Mouse (Mus musculus) CD4-positive naive resting alpha-beta T cell, adult 57 days (primary cell): Measurements from ENCODE around the gene Epop. TPM values are rescaled to one million over a fixed set of nuclear protein-coding genes. Genes with fewer than 3 reads are reported as not detected.

Source experiments
- total RNA-seq: library from RNA; stranded (reverse); gene quantifications from one replicate; pipeline ENCODE4 v1.2.4, GENCODE M21; 2023

The Epop gene
- 8.4 TPM for total RNA-seq

DNA sequence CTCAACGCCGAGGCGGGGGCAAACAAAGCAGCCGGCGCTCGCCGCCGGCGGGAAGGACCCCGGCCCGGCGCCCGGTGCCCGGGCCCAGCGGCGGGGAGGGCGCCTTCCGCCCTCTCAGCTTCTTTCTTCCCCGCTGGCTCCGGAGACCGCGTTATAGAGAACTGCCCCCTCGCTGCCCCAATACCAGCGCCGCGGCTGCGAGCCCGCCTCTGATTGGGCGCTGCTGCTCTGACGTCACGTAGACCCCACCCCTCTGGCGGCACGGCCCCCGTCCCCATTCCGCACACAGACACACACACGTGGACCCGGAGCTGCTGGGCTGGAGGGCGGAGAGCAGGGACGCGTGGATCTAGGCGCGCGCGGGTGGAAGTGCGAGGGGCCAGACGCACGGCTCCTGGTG lies at the start of gene Epop:
Gene Epop, minus strand, starts transcription at position 127 of the 400 bp plus-strand sequence.

DNA sequence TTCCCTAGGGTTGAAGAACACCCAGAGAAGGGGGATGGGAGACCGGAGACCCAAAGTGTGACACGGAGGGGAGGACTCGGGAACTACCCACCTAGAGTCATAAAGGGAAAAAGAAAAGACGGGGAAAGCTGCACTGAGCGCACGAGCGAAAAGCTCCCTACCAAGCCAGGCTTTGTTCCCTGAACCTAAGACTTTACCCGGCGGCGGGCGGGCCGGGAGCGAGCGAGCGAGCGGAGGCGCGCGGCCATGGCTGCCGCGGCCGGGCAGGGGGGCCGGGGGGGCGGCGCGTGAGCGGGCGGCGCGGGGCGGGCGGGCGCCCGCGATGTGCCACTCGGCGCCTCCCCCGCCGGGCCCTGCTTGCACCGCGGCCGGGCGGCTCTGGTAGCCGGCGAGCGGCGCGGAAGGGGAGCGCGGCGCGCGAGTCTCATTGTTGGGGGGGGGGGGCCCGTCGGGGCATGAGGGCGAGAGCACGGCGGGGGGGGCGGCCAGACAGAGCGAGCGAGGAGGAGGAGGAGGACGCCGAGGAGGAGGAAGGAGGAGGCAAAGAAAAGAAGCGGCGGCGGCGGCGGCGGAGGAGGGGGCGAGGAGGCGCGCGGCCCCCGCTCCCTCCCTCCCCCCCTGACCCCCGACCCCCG lies 33.5 kb upstream of the Epop start, which contains the start of gene Mllt6:
Gene Mllt6, plus strand, starts transcription at position 522 of the 635 bp plus-strand sequence.

Other genes with a start within 250 kb of the Epop start
- gene Arhgap23, start 214.2 kb downstream of the Epop start, total RNA-seq: 1.1 TPM
- gene 4933428G20Rik, start 129.4 kb downstream of the Epop start, total RNA-seq: not detected
- gene Srcin1, start 53.5 kb downstream of the Epop start, total RNA-seq: not detected
- gene Mllt6, start 33.7 kb upstream of the Epop start, total RNA-seq: 236 TPM
- gene Cisd3, start 56.1 kb upstream of the Epop start, total RNA-seq: 43.7 TPM
- 3.0 TPM for gene Pcgf2, start 70.8 kb upstream of the Epop start, total RNA-seq
- gene Psmb3, start 73.7 kb upstream of the Epop start, total RNA-seq: 107 TPM
- 57.6 TPM for gene Pip4k2b, start 115.0 kb upstream of the Epop start, total RNA-seq
- 48.7 TPM for gene Cwc25, start 136.9 kb upstream of the Epop start, total RNA-seq
- 1.7 TPM for gene 1700001P01Rik, start 146.2 kb upstream of the Epop start, total RNA-seq
- gene Rpl23, start 152.7 kb upstream of the Epop start, total RNA-seq: 2,309 TPM
- 142 TPM for gene Lasp1, start 169.3 kb upstream of the Epop start, total RNA-seq
- 0.95 TPM for gene B230217C12Rik, start 211.1 kb upstream of the Epop start, total RNA-seq